Mouse (Mus musculus) E14TG2a.4 (cell line): ENCODE results near the gene Lrp5.

ENCODE experiments used
- CTCF ChIP-seq: conservative IDR thresholded peaks from 2 replicates; pipeline ENCODE4 v1.5.1; 2014; ENCODE audit warnings: low read length
- NANOG ChIP-seq: IDR thresholded peaks from 2 replicates; pipeline ENCODE4 v1.6.1; 2014; ENCODE audit warnings: borderline replicate concordance, low read length, mixed read lengths
- POU5F1 ChIP-seq: IDR thresholded peaks from 2 replicates; pipeline ENCODE4 v1.6.1; 2014; ENCODE audit warnings: low read length, borderline replicate concordance

DNA sequence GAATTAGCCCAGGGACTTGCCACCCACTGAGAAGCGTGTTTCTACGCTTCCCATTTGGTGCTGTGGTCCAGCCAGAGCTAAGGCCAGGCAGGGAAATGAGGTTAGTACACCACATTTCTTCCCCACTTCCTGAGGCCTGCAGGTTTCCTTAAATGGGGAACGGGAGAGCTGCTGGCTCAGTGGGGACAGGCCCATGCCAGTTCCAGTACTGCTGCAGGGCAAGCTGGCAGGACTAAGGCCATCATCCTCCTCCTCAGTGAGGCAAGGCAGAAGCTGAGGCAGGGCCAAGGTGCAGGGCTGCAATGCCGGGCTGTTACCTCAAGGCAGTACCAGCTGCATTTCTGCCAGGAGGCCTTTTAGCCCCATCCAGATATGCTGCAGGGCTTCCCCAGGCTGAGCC, 32.9 kb downstream of the Lrp5 start:
- TF ChIP-seq CTCF: no peak
- TF ChIP-seq POU5F1: no peak
- TF ChIP-seq NANOG: no peak
